Mouse (Mus musculus) C2C12 (cell line): Measurements from ENCODE around the gene Ly86. TPM values are rescaled to one million over a fixed set of nuclear protein-coding genes. Genes with fewer than 3 reads are reported as not detected.
A peak's percentile ranks its signal among the peaks of the same experiment; 100 is the strongest.

ENCODE experiments used
- H3K27me3 ChIP-seq: one replicate; pipeline ENCODE4 v1.6.1; 2011; ENCODE audit not compliant: control insufficient read depth, insufficient read depth, insufficient read length
- H3K36me3 ChIP-seq: one replicate; pipeline ENCODE4 v1.6.1; 2011; ENCODE audit not compliant: control insufficient read depth, insufficient read depth
- H3K4me3 ChIP-seq: one replicate; pipeline ENCODE4 v1.5.1; 2011; ENCODE audit warnings: mild to moderate bottlenecking, control low read depth; ENCODE audit not compliant: poor library complexity, insufficient read depth, severe bottlenecking
- H3K79me2 ChIP-seq: one replicate; pipeline ENCODE4 v1.6.1; 2011; ENCODE audit not compliant: control insufficient read depth, insufficient read depth
- H3K79me3 ChIP-seq: one replicate; pipeline ENCODE4 v1.6.1; 2011; ENCODE audit warnings: low read depth, control low read depth
- H3ac ChIP-seq: one replicate; pipeline ENCODE3; 2011; ENCODE audit warnings: low read depth; ENCODE audit not compliant: control insufficient read depth, insufficient read length
- CEBPB ChIP-seq: IDR thresholded peaks from one replicate; pipeline ENCODE4 v1.6.1; 2011; ENCODE audit warnings: low read depth, mild to moderate bottlenecking, control low read depth, moderate library complexity
- CTCF ChIP-seq: IDR thresholded peaks from one replicate; pipeline ENCODE4 v1.5.1; 2011; ENCODE audit not compliant: control insufficient read depth, insufficient read depth, insufficient read length
- FOSL1 ChIP-seq: IDR thresholded peaks from one replicate; pipeline ENCODE4 v1.8.0; 2011; ENCODE audit warnings: mild to moderate bottlenecking, low read length; ENCODE audit not compliant: poor library complexity, insufficient read depth, severe bottlenecking
- MAX ChIP-seq: IDR thresholded peaks from one replicate; pipeline ENCODE4 v1.6.1; 2011; ENCODE audit warnings: mild to moderate bottlenecking, control low read depth
- MYOD1 ChIP-seq: IDR thresholded peaks from one replicate; pipeline ENCODE4 v1.6.1; 2011; ENCODE audit warnings: low read depth; ENCODE audit not compliant: control insufficient read depth, insufficient read length
- MYOG ChIP-seq: IDR thresholded peaks from one replicate; pipeline ENCODE4 v1.6.1; 2011; ENCODE audit not compliant: control insufficient read depth, insufficient read length; ENCODE audit errors: extremely low read depth
- USF1 ChIP-seq: IDR thresholded peaks from one replicate; pipeline ENCODE4 v1.6.1; 2011; ENCODE audit warnings: low read depth, mild to moderate bottlenecking, control low read depth, moderate library complexity
- long read RNA-seq, 2 experiments: library from polyadenylated mRNA; unstranded; transcript quantifications; one replicate each; pipeline ENCODE4 v2.0.0; 2019 to 2020
- polyA plus RNA-seq: library from polyadenylated mRNA; unstranded; fragments of >200 nt; fragmentation: generic; extraction: Trizol; gene quantifications from one replicate; pipeline ENCODE4 v1.2.1, GENCODE M21; 2012; ENCODE audit warnings: missing spikeins

The Ly86 gene
- polyA plus RNA-seq = not detected
- long read RNA-seq, experiment 1 = 0 reads
- long read RNA-seq, experiment 2 = 0 reads

GRCm38 (mm10) chr13:37344909-37345772, at the start of gene Ly86:
Ly86 (plus strand) TSS chr13:37345208.
- H3K36me3 ChIP-seq = no peaks in the 10 kb centered on the region
- no peaks in the 10 kb centered on the region for H3K27me3 ChIP-seq
- no peak for TF ChIP-seq CTCF
- no peak for TF ChIP-seq USF1
- no peaks in the 10 kb centered on the region for H3K79me2 ChIP-seq
- no peaks in the 10 kb centered on the region for H3K79me3 ChIP-seq
- no peak within 1 kb of the TSS for H3K4me3 ChIP-seq
- no peak within 1 kb of the TSS for H3ac ChIP-seq

GRCm38 (mm10) chr13:37297886-37298285, 47.1 kb upstream of the Ly86 start:
- no peak for TF ChIP-seq CTCF
- TF ChIP-seq USF1 = no peak
- TF ChIP-seq CEBPB = no peak
- TF ChIP-seq FOSL1 = no peak
- no peak for TF ChIP-seq MAX
- no peak for TF ChIP-seq MYOG
- no peak for TF ChIP-seq MYOD1
- no peaks in the 10 kb centered on the region for H3K36me3 ChIP-seq
- no peaks in the 10 kb centered on the region for H3K79me2 ChIP-seq
- H3K4me3 ChIP-seq = no peak overlapping the region
- H3ac ChIP-seq = no peak overlapping the region
- no peaks in the 10 kb centered on the region for H3K27me3 ChIP-seq
- no peaks in the 10 kb centered on the region for H3K79me3 ChIP-seq

GRCm38 (mm10) chr13:37298856-37299255, 46.2 kb upstream of the Ly86 start:
- Histone ChIP-seq H3K79me2 (no peaks in the 10 kb centered on the region), H3ac (no peak overlapping the region), H3K27me3 (no peaks in the 10 kb centered on the region), H3K79me3 (no peaks in the 10 kb centered on the region), H3K4me3 (no peak overlapping the region), H3K36me3 (no peaks in the 10 kb centered on the region)
- TF ChIP-seq USF1 (peak; percentile 61), MAX (peak; percentile 41), MYOG (no peak)

GRCm38 (mm10) chr13:37302877-37303276, 42.1 kb upstream of the Ly86 start:
- Histone ChIP-seq H3ac (no peak overlapping the region), H3K79me3 (no peaks in the 10 kb centered on the region), H3K79me2 (no peaks in the 10 kb centered on the region), H3K36me3 (no peaks in the 10 kb centered on the region), H3K4me3 (no peak overlapping the region), H3K27me3 (no peaks in the 10 kb centered on the region)
- no peak for TF ChIP-seq MYOD1
- no peak for TF ChIP-seq CTCF
- TF ChIP-seq MYOG = no peak
- no peak for TF ChIP-seq FOSL1
- no peak for TF ChIP-seq MAX
- no peak for TF ChIP-seq CEBPB
- TF ChIP-seq USF1 = no peak

DNA sequence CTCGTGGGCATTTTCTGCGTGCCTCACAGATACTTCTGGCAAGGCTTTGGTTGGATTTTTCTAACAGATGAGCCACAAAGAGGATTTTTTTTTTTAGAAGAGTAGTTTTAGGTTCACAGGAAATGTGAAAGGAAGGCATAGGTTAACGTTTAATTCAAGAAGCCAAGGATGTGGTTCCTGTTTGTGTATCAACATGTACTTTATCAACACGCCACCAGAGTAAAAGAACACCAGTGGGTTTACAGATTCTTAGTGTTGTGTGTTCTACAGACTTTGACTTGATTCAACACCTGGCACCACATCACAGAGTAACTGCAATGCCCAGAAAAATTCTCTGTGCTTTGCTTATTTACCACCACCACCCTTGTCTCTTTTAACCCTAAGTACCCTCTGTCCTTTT, 37.0 kb upstream of the Ly86 start:
- Histone ChIP-seq H3K79me2 (no peaks in the 10 kb centered on the region), H3ac (no peak overlapping the region), H3K27me3 (no peaks in the 10 kb centered on the region), H3K79me3 (no peaks in the 10 kb centered on the region), H3K36me3 (no peaks in the 10 kb centered on the region), H3K4me3 (no peak overlapping the region)
- no peak for TF ChIP-seq MYOG
- TF ChIP-seq MYOD1 = no peak
- no peak for TF ChIP-seq MAX
- no peak for TF ChIP-seq CTCF
- TF ChIP-seq CEBPB = no peak
- TF ChIP-seq FOSL1 = no peak
- TF ChIP-seq USF1 = no peak

- Histone ChIP-seq H3K36me3 (no peaks in the 10 kb centered on the region), H3K79me3 (no peaks in the 10 kb centered on the region), H3ac (no peak overlapping the region), H3K4me3 (no peak overlapping the region), H3K27me3 (no peaks in the 10 kb centered on the region), H3K79me2 (no peaks in the 10 kb centered on the region)
- TF ChIP-seq MAX = no peak
- no peak for TF ChIP-seq USF1
Measured at GRCm38 (mm10) chr13:37309296-37309695, 35.7 kb upstream of the Ly86 start.
